Mouse (Mus musculus) effector memory CD4-positive, alpha-beta T cell, adult 5 months (primary cell): ENCODE measurements around the gene Inmt. TPM values are rescaled to one million over a fixed set of nuclear protein-coding genes. Genes with fewer than 3 reads are reported as not detected.

Experiments
- polyA plus RNA-seq: library from polyadenylated mRNA; unstranded; fragments of 100-300 nt; shearing (Covaris generic); gene quantifications from one replicate; pipeline ENCODE4 v1.2.1, GENCODE M21; 2017

The Inmt gene
- not detected for polyA plus RNA-seq

DNA sequence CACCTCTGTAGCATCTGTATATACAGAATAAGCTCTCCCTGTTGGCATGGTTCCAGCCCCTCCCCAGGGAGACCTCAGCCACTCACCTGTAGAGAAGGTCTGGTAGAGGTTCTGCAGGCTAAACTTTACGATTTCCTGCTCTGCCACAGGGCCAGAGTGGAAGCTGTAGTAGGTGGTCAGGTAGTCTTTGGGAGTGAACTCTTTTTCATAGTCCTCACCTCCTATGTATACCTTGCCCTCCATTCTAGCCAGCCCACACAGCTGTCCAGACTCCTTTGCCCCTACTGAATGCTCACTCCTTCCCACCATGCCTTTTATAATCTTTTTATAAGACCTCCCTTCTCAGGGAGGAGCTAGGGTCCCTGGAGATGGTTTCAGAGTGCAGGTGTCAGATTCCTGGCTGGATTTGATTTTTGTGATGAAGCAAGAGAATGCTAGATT is at the start of gene Inmt:
Gene Inmt, minus strand, starts transcription at position 303 of the 441 bp plus-strand sequence.

DNA sequence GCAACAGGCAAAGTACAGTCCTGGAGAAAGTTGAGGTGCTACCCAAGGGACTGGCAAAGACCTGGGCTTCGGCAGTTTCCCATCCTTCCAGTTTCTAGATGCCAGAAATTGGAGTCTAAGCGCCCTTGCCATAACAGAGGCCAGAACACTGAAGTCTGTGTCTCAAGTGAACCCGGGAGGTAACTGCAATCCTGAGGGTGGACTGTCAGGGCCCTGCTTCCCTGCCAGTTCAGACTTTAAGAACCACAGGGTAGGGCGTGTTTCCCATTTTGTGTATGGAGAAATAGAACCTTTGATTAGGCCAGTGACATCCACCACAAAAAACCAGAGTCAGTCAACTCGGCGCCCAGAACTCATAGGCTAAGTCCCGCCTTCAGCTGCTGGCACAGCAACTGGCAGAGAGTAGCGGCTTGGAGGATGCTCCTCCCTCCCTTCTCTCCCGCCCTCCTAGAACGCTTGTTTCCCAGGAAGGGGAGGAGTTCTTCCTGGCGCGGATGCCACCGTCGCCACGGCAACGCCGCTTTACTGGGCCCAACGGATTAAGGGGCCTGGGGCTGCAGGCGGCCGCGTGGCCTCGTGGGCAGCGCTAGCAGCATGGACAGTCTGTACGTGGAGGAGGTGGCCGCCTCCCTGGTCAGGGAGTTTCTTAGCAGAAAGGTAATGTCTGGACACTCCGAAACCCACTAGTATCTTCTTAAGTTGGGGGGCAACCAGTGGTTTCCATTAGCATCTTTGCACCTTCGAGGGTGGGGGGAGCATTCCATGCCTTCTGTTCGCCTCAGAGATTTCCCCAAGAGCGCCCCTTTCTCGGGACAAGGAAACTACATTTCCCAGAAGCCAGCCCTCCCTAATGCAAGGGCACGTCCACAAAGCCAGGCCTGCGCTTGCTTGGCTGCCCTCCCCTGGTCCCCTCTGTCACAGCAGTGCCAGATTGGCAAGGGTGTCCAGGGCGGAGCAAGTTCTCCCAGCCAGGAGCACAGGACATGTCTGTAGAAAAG is 28.4 kb upstream of the Inmt start, which contains the start of gene Mindy4:
Gene Mindy4, plus strand, starts transcription at position 471 of the 998 bp plus-strand sequence.

DNA sequence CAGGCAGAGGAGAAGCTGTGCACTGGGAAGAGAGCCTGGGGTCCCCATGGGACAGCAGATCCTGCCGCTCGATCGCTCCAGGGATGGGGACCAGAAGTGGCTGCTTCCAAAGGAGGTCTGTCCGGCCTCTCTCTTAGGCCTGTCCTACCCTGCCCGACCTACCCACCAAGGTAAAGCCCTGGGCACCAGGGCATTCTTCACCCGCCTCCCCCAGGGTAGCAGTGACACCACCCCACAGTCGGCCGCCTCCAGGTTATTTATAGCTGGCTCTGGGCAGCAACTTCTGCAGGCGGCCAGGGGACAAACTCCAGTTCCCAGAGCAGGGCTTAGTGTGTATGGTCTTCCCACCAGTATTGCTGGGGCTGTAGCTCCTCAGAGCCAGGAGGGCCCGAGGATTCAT is 42.0 kb downstream of the Inmt start, which contains the start of gene Crhr2:
Gene Crhr2, minus strand, starts transcription at position 223 of the 400 bp plus-strand sequence.

Other genes with a start within 250 kb of the Inmt start
- gene Nod1, start 202.4 kb downstream of the Inmt start, polyA plus RNA-seq = 38.4 TPM
- 14.8 TPM for gene Ggct, start 182.1 kb downstream of the Inmt start, polyA plus RNA-seq
- gene Gars, start 137.0 kb downstream of the Inmt start, polyA plus RNA-seq = 91.7 TPM
- not detected for gene Crhr2, start 42.0 kb downstream of the Inmt start, polyA plus RNA-seq
- not detected for gene Mindy4, start 28.3 kb upstream of the Inmt start, polyA plus RNA-seq
- gene Aqp1, start 161.4 kb upstream of the Inmt start, polyA plus RNA-seq = not detected
- gene Ghrhr, start 201.3 kb upstream of the Inmt start, polyA plus RNA-seq = not detected